Mouse (Mus musculus): ENCODE results near the gene Sirpa.

Gene Sirpa

GRCm38 (mm10) chr2:129604032-129604431, 11.4 kb downstream of the Sirpa start:
- in situ Hi-C loops (cut with MboI, MseI), result no loop called here

GRCm38 (mm10) chr2:129605816-129606215, 13.2 kb downstream of the Sirpa start:
- in situ Hi-C loops (cut with MboI, MseI), result no loop called here

- in situ Hi-C loops (cut with MboI, MseI), result no loop called here
Measured at GRCm38 (mm10) chr2:129606269-129606668, 13.6 kb downstream of the Sirpa start.

- in situ Hi-C loops (cut with MboI, MseI), result no loop called here
Measured at GRCm38 (mm10) chr2:129606899-129607298, 14.3 kb downstream of the Sirpa start.

GRCm38 (mm10) chr2:129613971-129614370, 21.3 kb downstream of the Sirpa start:
- in situ Hi-C loops (cut with MboI, MseI), result no loop called here

GRCm38 (mm10) chr2:129614482-129615185, 22.0 kb downstream of the Sirpa start:
- in situ Hi-C loops (cut with MboI, MseI), result no loop called here

GRCm38 (mm10) chr2:129620148-129620547, 27.5 kb downstream of the Sirpa start:
- in situ Hi-C loops (cut with MboI, MseI), result no loop called here

GRCm38 (mm10) chr2:129620881-129621280, 28.2 kb downstream of the Sirpa start:
- in situ Hi-C loops (cut with MboI, MseI), result no loop called here

- in situ Hi-C loops (cut with MboI, MseI), result no loop called here
Measured at GRCm38 (mm10) chr2:129621654-129622490, 29.2 kb downstream of the Sirpa start.

- in situ Hi-C loops (cut with MboI, MseI), result no loop called here
Measured at GRCm38 (mm10) chr2:129622918-129623317, 30.3 kb downstream of the Sirpa start.

GRCm38 (mm10) chr2:129623771-129624170, 31.1 kb downstream of the Sirpa start:
- in situ Hi-C loops (cut with MboI, MseI), result no loop called here

GRCm38 (mm10) chr2:129624246-129624918, 31.7 kb downstream of the Sirpa start:
- in situ Hi-C loops (cut with MboI, MseI), result no loop called here

- in situ Hi-C loops (cut with MboI, MseI), result no loop called here
Measured at GRCm38 (mm10) chr2:129624956-129625355, 32.3 kb downstream of the Sirpa start.

GRCm38 (mm10) chr2:129625845-129626244, 33.2 kb downstream of the Sirpa start:
- in situ Hi-C loops (cut with MboI, MseI), result no loop called here

GRCm38 (mm10) chr2:129626621-129627061, 34.0 kb downstream of the Sirpa start:
- in situ Hi-C loops (cut with MboI, MseI), result no loop called here

- in situ Hi-C loops (cut with MboI, MseI), result no loop called here
Measured at GRCm38 (mm10) chr2:129627133-129627532, 34.5 kb downstream of the Sirpa start.

GRCm38 (mm10) chr2:129627811-129628210, 35.2 kb downstream of the Sirpa start:
- in situ Hi-C loops (cut with MboI, MseI), result no loop called here

- in situ Hi-C loops (cut with MboI, MseI), result no loop called here
Measured at GRCm38 (mm10) chr2:129628456-129629185, 36.0 kb downstream of the Sirpa start.

- in situ Hi-C loops (cut with MboI, MseI), result no loop called here
Measured at GRCm38 (mm10) chr2:129629786-129630531, 37.3 kb downstream of the Sirpa start.

GRCm38 (mm10) chr2:129630532-129630886, 37.9 kb downstream of the Sirpa start:
- in situ Hi-C loops (cut with MboI, MseI), result no loop called here

Data from T-helper 2 cell (primary cell).